Mouse (Mus musculus) olfactory bulb, adult 2 months (tissue): Measurements from ENCODE around the gene Rrbp1. TPM values are rescaled to one million over a fixed set of nuclear protein-coding genes. Genes with fewer than 3 reads are reported as not detected.

ENCODE experiments used
- H3K27ac ChIP-seq: fragments of 200-500 bp; 2 replicates; pipeline ENCODE4 v1.5.1; 2012; ENCODE audit warnings: low read depth, low read length; ENCODE audit not compliant: insufficient read depth
- H3K4me1 ChIP-seq: fragments of 200-500 bp; 2 replicates; pipeline ENCODE4 v1.6.1; 2012; ENCODE audit warnings: low read length; ENCODE audit not compliant: control insufficient read depth, insufficient read depth
- H3K4me3 ChIP-seq: fragments of 200-500 bp; 2 replicates; pipeline ENCODE4 v1.5.1; 2012; ENCODE audit warnings: mild to moderate bottlenecking, low read depth, low read length, moderate library complexity; ENCODE audit not compliant: insufficient read depth
- CTCF ChIP-seq: fragments of 200-500 bp; IDR thresholded peaks from 2 replicates; pipeline ENCODE4 v1.5.1; 2012; ENCODE audit warnings: low read depth, mild to moderate bottlenecking, low read length, moderate library complexity; ENCODE audit not compliant: insufficient read depth
- POLR2A ChIP-seq: fragments of 200-500 bp; IDR thresholded peaks from 2 replicates; pipeline ENCODE4 v1.6.1; 2012; ENCODE audit warnings: mild to moderate bottlenecking, low read depth, low read length, moderate library complexity; ENCODE audit not compliant: insufficient read depth
- WGBS: fragments of 180-500 bp; shearing (Covaris S2); methylation state at CpG from one replicate; pipeline ENCODE4 v1.1.7; 2018; 5-methylcytosine and 5-hydroxymethylcytosine counted together
- polyA plus RNA-seq: library from polyadenylated mRNA; stranded (reverse); fragments of >200 nt; gene quantifications from 2 replicates; pipeline ENCODE4 v1.2.4, GENCODE M21; 2012; ENCODE audit warnings: low replicate concordance; ENCODE audit not compliant: missing spikeins, insufficient read depth, insufficient read length

Gene Rrbp1
- polyA plus RNA-seq, 1 experiment = 180 TPM

DNA sequence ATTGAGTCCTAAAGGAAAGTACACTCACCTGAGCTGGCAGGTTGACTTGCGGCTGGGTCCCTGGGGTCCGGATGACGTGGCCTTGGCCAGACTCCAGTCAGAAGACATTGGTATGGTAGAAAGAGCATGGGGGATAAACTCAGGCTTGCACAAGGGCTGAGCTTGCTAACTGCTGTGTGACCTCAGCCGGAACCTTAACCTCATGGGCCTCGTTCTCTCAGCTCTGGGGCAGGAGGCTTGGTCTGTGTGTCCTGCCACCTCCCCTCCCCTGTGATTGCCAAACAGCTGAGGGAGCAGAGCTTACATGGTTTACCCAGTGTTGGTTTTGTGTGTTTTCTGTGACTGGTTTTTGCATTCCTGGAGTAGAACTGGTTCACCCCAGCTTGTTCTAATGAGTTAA lies 70.7 kb downstream of the Rrbp1 start:
- Histone ChIP-seq H3K4me1 (peaks cover 2% of the 10 kb centered on the region), H3K4me3 (no peak overlapping the region), H3K27ac (no peak overlapping the region)
- no peak for TF ChIP-seq CTCF
- WGBS = 94% methylated on average over 5 of the region's 5 CpGs

DNA sequence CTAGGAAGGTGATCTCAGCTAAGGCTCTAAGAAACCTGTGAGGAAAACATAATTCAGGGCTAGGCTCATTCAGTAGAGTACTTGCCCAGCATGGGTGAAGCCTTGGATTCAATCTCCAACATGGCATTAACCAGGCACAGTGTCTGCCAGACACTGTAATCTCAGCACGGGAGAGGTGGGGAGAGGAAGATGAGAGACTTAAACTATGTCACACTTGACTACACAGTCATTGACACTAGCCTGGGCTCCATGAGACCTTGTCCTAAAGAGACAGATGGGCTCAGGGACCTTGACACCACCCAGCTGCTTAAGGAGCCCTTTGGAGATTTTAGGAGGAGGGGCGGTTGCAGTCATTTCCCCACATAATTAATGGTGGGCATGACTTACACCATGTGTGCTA lies 73.2 kb downstream of the Rrbp1 start:
- TF ChIP-seq CTCF = no peak
- no peak for TF ChIP-seq POLR2A
- H3K27ac ChIP-seq = no peak overlapping the region
- H3K4me1 ChIP-seq = peaks cover 11% of the 10 kb centered on the region
- no peak overlapping the region for H3K4me3 ChIP-seq
- WGBS = 59% methylated on average over 2 of the region's 2 CpGs

- H3K4me1 ChIP-seq = peaks cover 20% of the 10 kb centered on the region
- H3K27ac ChIP-seq = no peak overlapping the region
- WGBS = 91% methylated on average over 8 of the region's 8 CpGs
- H3K4me3 ChIP-seq = no peak overlapping the region
- no peak for TF ChIP-seq CTCF
- TF ChIP-seq POLR2A = no peak
Observed at GRCm38 (mm10) chr2:143934439-143934838, 76.6 kb downstream of the Rrbp1 start.

GRCm38 (mm10) chr2:143933516-143933915 lies 77.5 kb downstream of the Rrbp1 start:
- Histone ChIP-seq H3K4me1 (peaks cover 22% of the 10 kb centered on the region), H3K4me3 (no peak overlapping the region), H3K27ac (no peak overlapping the region)
- TF ChIP-seq POLR2A (no peak), CTCF (no peak)
- 80% methylated on average over 5 of the region's 5 CpGs for WGBS

GRCm38 (mm10) chr2:143932340-143932873 lies 78.7 kb downstream of the Rrbp1 start:
- WGBS = 82% methylated on average over 12 of the region's 12 CpGs
- H3K4me3 ChIP-seq = no peak overlapping the region
- no peak overlapping the region for H3K27ac ChIP-seq
- no peak for TF ChIP-seq POLR2A
- TF ChIP-seq CTCF = no peak
- peaks cover 22% of the 10 kb centered on the region for H3K4me1 ChIP-seq

DNA sequence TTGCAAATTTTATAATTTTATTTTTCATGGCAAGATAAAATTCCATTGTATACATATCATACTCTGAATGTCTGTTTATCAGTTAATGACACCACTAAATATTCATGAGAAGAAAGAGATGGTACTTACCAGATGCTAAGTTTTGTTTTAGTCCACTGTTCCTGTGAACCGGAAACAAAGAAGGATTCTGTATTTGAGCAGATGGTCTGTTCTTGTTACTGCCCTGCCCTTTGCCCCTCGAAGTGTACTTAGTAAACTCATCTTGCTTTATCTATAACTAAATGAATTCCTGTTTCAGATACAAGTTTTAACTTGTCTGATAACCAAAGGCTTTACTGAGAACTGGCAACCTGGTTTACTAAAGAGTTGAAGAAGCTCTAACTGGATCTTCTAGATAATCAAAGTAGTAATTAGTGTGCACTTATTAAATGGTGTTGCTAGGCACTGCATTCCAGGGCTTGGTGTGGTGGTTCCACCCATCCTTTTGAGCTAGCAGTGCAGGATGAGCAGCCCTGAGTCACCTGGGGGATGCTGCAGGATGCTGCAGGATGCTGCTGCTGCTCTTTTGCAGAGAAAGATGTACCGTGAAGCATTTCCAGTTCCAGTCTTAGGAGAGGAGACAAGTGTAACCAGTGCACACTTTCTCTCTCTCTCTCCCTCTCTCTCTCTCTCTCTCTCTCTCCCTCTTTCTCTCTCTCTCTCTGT lies 81.3 kb downstream of the Rrbp1 start:
- Histone ChIP-seq H3K4me1 (peaks cover 22% of the 10 kb centered on the region), H3K27ac (no peak overlapping the region), H3K4me3 (no peak overlapping the region)
- TF ChIP-seq CTCF = no peak
- no peak for TF ChIP-seq POLR2A
- 42% methylated on average over 3 of the region's 3 CpGs for WGBS

DNA sequence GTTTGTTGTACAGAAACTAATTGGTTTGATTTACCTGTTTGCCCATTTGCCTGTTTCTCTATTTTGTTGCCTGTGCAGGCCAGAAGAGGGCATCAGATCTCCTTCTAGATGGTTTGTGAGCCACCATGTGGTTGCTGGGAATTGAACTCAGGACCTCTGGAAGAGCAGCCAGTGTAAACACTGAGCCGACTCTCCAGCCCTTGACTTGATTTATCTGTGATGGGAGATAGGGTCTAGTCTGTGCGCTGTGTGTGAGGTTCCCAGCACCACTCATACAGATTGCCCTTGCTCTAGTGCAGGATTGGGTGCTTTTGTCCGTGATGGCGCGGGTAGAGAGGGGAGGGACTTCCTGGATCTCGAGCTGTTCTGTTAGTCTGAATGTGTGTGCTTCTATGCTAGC lies 85.2 kb downstream of the Rrbp1 start:
- TF ChIP-seq CTCF (no peak), POLR2A (no peak)
- Histone ChIP-seq H3K27ac (no peak overlapping the region), H3K4me1 (peaks cover 10% of the 10 kb centered on the region), H3K4me3 (no peak overlapping the region)
- 99% methylated on average over 6 of the region's 6 CpGs for WGBS

DNA sequence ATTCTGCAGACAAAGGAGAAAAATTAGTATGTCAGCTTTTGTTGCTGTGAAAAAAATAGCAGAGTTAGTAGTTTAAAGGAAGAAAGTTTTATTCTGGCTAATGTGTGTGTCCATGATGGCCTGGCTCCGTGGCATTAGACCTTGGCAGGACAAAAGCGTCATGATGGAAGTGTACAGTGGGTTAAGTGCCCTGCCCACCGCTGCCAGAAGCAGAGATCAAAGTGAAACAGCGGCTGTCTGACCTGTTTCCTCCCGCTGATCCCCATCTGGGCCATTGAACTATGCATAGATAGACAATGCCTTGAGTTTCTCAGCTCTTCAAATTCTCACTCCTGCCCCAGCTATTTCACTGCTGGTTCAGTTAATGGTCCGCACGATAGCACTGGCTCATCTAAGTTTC lies 87.0 kb downstream of the Rrbp1 start:
- whole genome bisulfite sequencing = 56% methylated on average over 7 of the region's 7 CpGs
- no peak overlapping the region for H3K4me3 ChIP-seq
- no peak overlapping the region for H3K27ac ChIP-seq
- H3K4me1 ChIP-seq = peaks cover 7% of the 10 kb centered on the region; the same call in 1 of the 2 replicates
- TF ChIP-seq POLR2A (no peak), CTCF (no peak)

DNA sequence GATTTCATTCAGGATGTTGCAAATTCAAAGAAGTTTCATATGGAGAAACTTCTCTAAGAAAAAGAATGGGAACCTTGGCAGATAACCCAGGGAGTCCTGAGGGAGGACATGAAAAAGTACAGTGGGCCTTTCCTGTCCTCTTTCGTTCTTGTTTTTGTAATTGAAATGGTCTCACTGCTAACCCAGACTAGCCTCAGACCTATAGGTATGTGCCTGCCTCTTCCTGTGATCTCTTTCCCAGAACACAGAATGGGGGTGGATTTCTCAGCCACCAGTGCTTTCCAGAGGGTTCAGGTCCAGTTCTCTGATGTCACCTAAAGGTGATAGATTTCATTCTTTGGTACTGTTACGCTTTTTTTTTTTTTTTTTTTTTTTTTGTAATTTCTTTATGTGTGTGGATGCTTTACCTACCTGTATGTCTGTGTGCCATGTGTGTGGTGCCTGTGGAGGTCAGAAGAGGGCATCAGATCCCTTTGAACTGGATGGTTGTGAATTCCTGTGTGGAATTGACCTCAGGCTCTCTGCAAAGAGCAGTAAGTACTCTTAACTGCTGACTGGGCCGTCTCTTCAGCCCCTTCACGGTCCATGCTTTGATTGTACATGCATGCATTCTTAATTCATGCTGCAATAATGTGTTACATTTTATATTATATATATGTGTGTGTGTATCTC lies 92.1 kb downstream of the Rrbp1 start:
- no peak for TF ChIP-seq POLR2A
- TF ChIP-seq CTCF = no peak
- WGBS = 56% methylated on average over 4 of the region's 4 CpGs
- Histone ChIP-seq H3K27ac (no peak overlapping the region), H3K4me3 (no peak overlapping the region), H3K4me1 (0 out of 2 replicates have a peak, but pooled peaks cover 2% of the 10 kb centered on the region)
